Mouse (Mus musculus): ENCODE results near the gene Ccnyl1. TPM values are rescaled to one million over a fixed set of nuclear protein-coding genes. Genes with fewer than 3 reads are reported as not detected.

Ccnyl1 gene
- total and polyA plus RNA-seq, 3 experiments = 13.5 to 50.2 (median 16.3) TPM

DNA sequence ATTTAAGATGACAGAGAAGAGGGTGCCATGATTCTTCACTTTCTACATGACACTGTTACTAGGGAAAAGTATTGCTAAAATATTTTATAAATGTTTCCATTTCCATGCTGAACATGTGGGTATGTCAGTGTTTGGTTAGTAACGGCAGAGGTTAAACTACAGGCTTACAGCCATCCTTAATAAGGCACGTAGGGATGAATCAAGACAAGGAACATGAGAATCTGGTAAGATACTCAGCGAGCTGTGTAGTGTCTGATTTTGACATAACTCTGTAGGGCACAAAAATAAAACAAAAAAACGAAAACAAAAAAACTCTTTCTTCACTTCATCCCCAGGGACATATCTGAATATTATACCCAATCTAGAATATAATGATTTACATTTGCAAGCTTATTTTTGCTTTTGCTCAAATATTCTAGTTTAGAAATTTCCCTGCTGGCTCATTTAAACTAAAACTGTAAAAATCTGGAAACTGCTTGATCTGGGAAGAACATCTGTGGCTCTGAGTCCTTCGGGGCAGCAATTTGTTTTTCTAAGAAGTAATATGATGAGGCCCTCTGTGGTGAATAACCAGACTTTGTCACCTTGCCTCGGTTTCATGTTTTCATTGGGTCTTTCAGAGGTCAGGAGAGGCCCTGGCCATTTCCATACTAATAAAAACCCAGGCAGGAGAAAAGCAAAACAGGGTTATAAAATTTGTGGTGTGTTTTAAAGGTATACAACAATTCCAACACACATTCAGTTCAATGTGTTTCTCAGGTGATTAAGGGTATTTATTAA lies 14.0 kb upstream of the Ccnyl1 start:
- no peak for ATAC-seq (ENCODE audit: extremely low read depth, insufficient number of reproducible peaks, low FRiP score, poor library complexity, severe bottlenecking)
- no peaks in the 10 kb centered on the region for H3K27me3 ChIP-seq (ENCODE audit: insufficient read depth, low read length)
- no peak overlapping the region for H3K4me3 ChIP-seq (ENCODE audit: low read depth, low read length)
- no peaks in the 10 kb centered on the region for H3K9me3 ChIP-seq (replicated peaks)
- no peak for DNase-seq (ENCODE audit: low spot score)
- no peaks in the 10 kb centered on the region for H3K4me1 ChIP-seq (ENCODE audit: insufficient read depth, low read depth, low read length)
- TF ChIP-seq POLR2AphosphoS5 (IDR thresholded peaks at IDR 0.05; ENCODE audit: insufficient replicate concordance, low read depth, low read length) (no peak), GATA2 (IDR thresholded peaks at IDR 0.05; ENCODE audit: borderline replicate concordance, low read depth, low read length) (no peak), TAL1 (conservative IDR thresholded peaks at IDR 0.05; ENCODE audit: low read depth, low read length) (no peak), CTCF (IDR thresholded peaks at IDR 0.05; ENCODE audit: low read depth, low read length) (no peak), GATA1 (IDR thresholded peaks at IDR 0.05; ENCODE audit: borderline replicate concordance, low read length) (no peak)
- peaks cover 13% of the 10 kb centered on the region for H3K36me3 ChIP-seq (replicated peaks)

DNA sequence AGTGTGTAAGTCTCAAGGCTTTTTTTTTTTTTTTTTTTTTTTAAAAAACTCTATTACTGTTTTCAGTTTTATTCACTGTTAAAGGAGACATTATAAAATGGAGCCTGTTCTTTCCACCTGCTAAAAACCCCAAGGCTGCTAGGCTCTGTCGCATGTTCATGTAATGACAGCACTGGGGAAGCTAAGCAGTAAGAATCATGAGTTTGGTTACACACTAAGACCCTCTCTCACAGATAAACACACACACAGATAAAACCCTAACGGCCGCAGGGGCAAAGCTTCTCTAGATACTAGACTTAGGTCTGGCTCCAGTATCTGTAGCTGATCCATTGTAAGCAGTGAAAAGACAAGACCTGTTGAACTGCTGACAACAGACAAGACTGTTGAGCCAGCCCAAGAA lies 8.8 kb upstream of the Ccnyl1 start:
- H3K9me3 ChIP-seq (replicated peaks) = no peaks in the 10 kb centered on the region
- no peak overlapping the region for H3K4me3 ChIP-seq (ENCODE audit: low read depth, low read length)
- ATAC-seq (ENCODE audit: extremely low read depth, insufficient number of reproducible peaks, low FRiP score, poor library complexity, severe bottlenecking) (no peak), DNase-seq (ENCODE audit: low spot score) (no peak)
- peaks cover 2% of the 10 kb centered on the region; the same call in 1 of the 2 replicates for H3K4me1 ChIP-seq (ENCODE audit: insufficient read depth, low read depth, low read length)
- H3K27me3 ChIP-seq (ENCODE audit: insufficient read depth, low read length) = no peaks in the 10 kb centered on the region
- peaks cover 35% of the 10 kb centered on the region for H3K36me3 ChIP-seq (replicated peaks)
- TF ChIP-seq GATA1 (IDR thresholded peaks at IDR 0.05; ENCODE audit: borderline replicate concordance, low read length) = no peak
- no peak for TF ChIP-seq POLR2AphosphoS5 (IDR thresholded peaks at IDR 0.05; ENCODE audit: insufficient replicate concordance, low read depth, low read length)
- no peak for TF ChIP-seq GATA2 (IDR thresholded peaks at IDR 0.05; ENCODE audit: borderline replicate concordance, low read depth, low read length)

DNA sequence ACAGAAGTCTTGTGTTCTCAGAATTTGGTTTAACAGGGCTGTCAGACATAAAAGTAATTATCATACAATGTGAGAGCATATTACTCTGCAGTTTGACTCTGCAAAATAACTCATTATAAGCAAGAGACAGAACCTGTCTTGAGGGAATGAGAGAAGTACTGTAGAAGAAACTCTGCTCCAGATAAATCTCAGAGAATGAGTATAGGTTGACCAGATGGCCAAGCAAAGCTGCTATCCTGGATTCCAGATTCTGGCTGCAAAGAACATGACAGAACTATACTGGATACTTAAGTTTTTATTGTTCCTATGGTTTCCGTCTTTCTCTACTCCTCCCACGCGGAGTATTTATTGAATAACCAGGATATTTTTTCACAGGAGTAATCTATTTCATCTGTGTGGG lies 7.2 kb upstream of the Ccnyl1 start:
- no peak for TF ChIP-seq CTCF (IDR thresholded peaks at IDR 0.05; ENCODE audit: low read depth, low read length)
- TF ChIP-seq POLR2AphosphoS5 (IDR thresholded peaks at IDR 0.05; ENCODE audit: insufficient replicate concordance, low read depth, low read length) = no peak
- no peak for TF ChIP-seq TAL1 (conservative IDR thresholded peaks at IDR 0.05; ENCODE audit: low read depth, low read length)
- TF ChIP-seq GATA2 (IDR thresholded peaks at IDR 0.05; ENCODE audit: borderline replicate concordance, low read depth, low read length) = no peak
- no peak for TF ChIP-seq GATA1 (IDR thresholded peaks at IDR 0.05; ENCODE audit: borderline replicate concordance, low read length)

GRCm38 (mm10) chr1:64684440-64684839 lies 5.8 kb upstream of the Ccnyl1 start:
- TF ChIP-seq GATA2 (IDR thresholded peaks at IDR 0.05; ENCODE audit: borderline replicate concordance, low read depth, low read length) = no peak
- no peak for TF ChIP-seq CTCF (IDR thresholded peaks at IDR 0.05; ENCODE audit: low read depth, low read length)
- TF ChIP-seq GATA1 (IDR thresholded peaks at IDR 0.05; ENCODE audit: borderline replicate concordance, low read length) = no peak
- Histone ChIP-seq H3K4me1 (ENCODE audit: insufficient read depth, low read depth, low read length) (peaks cover 10% of the 10 kb centered on the region), H3K4me3 (ENCODE audit: low read depth, low read length) (no peak overlapping the region), H3K36me3 (replicated peaks) (peaks cover 35% of the 10 kb centered on the region), H3K9me3 (replicated peaks) (no peaks in the 10 kb centered on the region), H3K27me3 (ENCODE audit: insufficient read depth, low read length) (no peaks in the 10 kb centered on the region)
- DNase-seq (ENCODE audit: low spot score) (no peak), ATAC-seq (ENCODE audit: extremely low read depth, insufficient number of reproducible peaks, low FRiP score, poor library complexity, severe bottlenecking) (no peak)

More for the DNA sequence above, 7.2 kb upstream of the Ccnyl1 start:
- Histone ChIP-seq H3K4me3 (ENCODE audit: low read depth, low read length) (no peak overlapping the region), H3K9me3 (replicated peaks) (no peaks in the 10 kb centered on the region), H3K4me1 (ENCODE audit: insufficient read depth, low read depth, low read length) (peaks cover 4% of the 10 kb centered on the region), H3K27me3 (ENCODE audit: insufficient read depth, low read length) (no peaks in the 10 kb centered on the region), H3K36me3 (replicated peaks) (peaks cover 37% of the 10 kb centered on the region)
- ATAC-seq (ENCODE audit: extremely low read depth, insufficient number of reproducible peaks, low FRiP score, poor library complexity, severe bottlenecking) (no peak), DNase-seq (ENCODE audit: low spot score) (no peak)

DNA sequence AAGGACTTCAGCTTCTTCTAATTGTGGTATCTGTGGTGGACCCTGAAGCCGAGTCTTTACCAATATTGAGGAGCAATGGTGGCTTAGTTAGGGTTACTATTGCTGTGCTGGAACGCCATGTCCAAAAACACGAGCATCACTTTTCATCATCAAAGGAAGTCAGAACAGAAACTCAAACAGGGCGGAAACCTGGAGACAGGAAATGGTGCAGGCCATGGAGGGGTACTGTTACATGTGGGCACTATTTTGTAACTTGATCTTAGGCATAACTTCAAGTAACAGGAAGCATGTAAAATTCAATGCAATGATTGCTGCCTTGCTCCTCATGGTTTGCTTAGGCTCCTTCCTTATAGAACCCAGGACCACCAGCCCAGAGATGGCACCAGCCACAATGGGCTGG lies 2.2 kb upstream of the Ccnyl1 start:
- no peak for DNase-seq (ENCODE audit: low spot score)
- no peak overlapping the region for H3K4me3 ChIP-seq (ENCODE audit: low read depth, low read length)

GRCm38 (mm10) chr1:64689561-64690212 lies 568 bp upstream of the Ccnyl1 start:
- ATAC-seq (ENCODE audit: extremely low read depth, insufficient number of reproducible peaks, low FRiP score, poor library complexity, severe bottlenecking) (no peak), DNase-seq (ENCODE audit: low spot score) (peak; percentile 12)
- Histone ChIP-seq H3K36me3 (replicated peaks) (peaks cover 14% of the 10 kb centered on the region), H3K27me3 (ENCODE audit: insufficient read depth, low read length) (no peaks in the 10 kb centered on the region), H3K9me3 (replicated peaks) (no peaks in the 10 kb centered on the region), H3K4me3 (ENCODE audit: low read depth, low read length) (peak overlapping the region; percentile 84), H3K4me1 (ENCODE audit: insufficient read depth, low read depth, low read length) (peaks cover 36% of the 10 kb centered on the region)
- TF ChIP-seq CTCF (IDR thresholded peaks at IDR 0.05; ENCODE audit: low read depth, low read length) = no peak
- no peak for TF ChIP-seq TAL1 (conservative IDR thresholded peaks at IDR 0.05; ENCODE audit: low read depth, low read length)
- no peak for TF ChIP-seq GATA2 (IDR thresholded peaks at IDR 0.05; ENCODE audit: borderline replicate concordance, low read depth, low read length)
- no peak for TF ChIP-seq GATA1 (IDR thresholded peaks at IDR 0.05; ENCODE audit: borderline replicate concordance, low read length)
- no peak for TF ChIP-seq POLR2AphosphoS5 (IDR thresholded peaks at IDR 0.05; ENCODE audit: insufficient replicate concordance, low read depth, low read length)

More for the DNA sequence above, 2.2 kb upstream of the Ccnyl1 start:
- H3K4me1 ChIP-seq (ENCODE audit: insufficient read depth, low read depth, low read length) = peaks cover 30% of the 10 kb centered on the region
- TF ChIP-seq GATA2 (IDR thresholded peaks at IDR 0.05; ENCODE audit: borderline replicate concordance, low read depth, low read length) (no peak), POLR2AphosphoS5 (IDR thresholded peaks at IDR 0.05; ENCODE audit: insufficient replicate concordance, low read depth, low read length) (no peak)
- peaks cover 18% of the 10 kb centered on the region for H3K36me3 ChIP-seq (replicated peaks)
- no peaks in the 10 kb centered on the region for H3K27me3 ChIP-seq (ENCODE audit: insufficient read depth, low read length)
- ATAC-seq (ENCODE audit: extremely low read depth, insufficient number of reproducible peaks, low FRiP score, poor library complexity, severe bottlenecking) = no peak
- H3K9me3 ChIP-seq (replicated peaks) = no peaks in the 10 kb centered on the region

Measured in G1E (cell line).